Mouse (Mus musculus) lung, postnatal 0 days (tissue): ENCODE measurements at regions not wholly inside any gene's neighbourhood (a gene's known extent, or its start where the extent isn't known, plus 50 kb on each side); places are given as distances from the start of the nearest gene placed in this dataset.

Experiments
- ATAC-seq: fragments of 200-750 bp; cut with Nextera tagmentation; 2 replicates; pipeline ENCODE4 v1.8.0; 2017; ENCODE audit warnings: moderate library complexity
- DNase-seq: peaks from one replicate; pipeline ENCODE4 v3.0.0-alpha.2; 2016; ENCODE audit warnings: low spot score
- H3K27ac ChIP-seq: fragments of 300-500 bp; sonication (generic); 2 replicates; pipeline ENCODE4 v1.5.1; 2014; ENCODE audit warnings: antibody characterized with exemption, mild to moderate bottlenecking, low read length, mixed read lengths
- H3K27me3 ChIP-seq: fragments of 300-500 bp; sonication (generic); replicated peaks from 2 replicates; pipeline ENCODE4 v1.6.1; 2014; ENCODE audit warnings: low read length, mixed read lengths; ENCODE audit not compliant: insufficient read depth
- H3K36me3 ChIP-seq: fragments of 300-500 bp; sonication (generic); 2 replicates; pipeline ENCODE4 v1.6.1; 2014; ENCODE audit warnings: low read length, mixed read lengths; ENCODE audit not compliant: insufficient read depth
- H3K4me1 ChIP-seq: fragments of 300-500 bp; sonication (generic); 2 replicates; pipeline ENCODE4 v1.6.1; 2014; ENCODE audit warnings: antibody characterized with exemption, low read depth, low read length, mixed read lengths; ENCODE audit not compliant: insufficient read depth
- H3K4me2 ChIP-seq: fragments of 300-500 bp; sonication (generic); replicated peaks from 2 replicates; pipeline ENCODE4 v1.6.1; 2014; ENCODE audit warnings: low read depth, mild to moderate bottlenecking, low read length, moderate library complexity, mixed read lengths
- H3K4me3 ChIP-seq: fragments of 300-500 bp; sonication (generic); 2 replicates; pipeline ENCODE4 v1.5.1; 2014; ENCODE audit warnings: low read depth, low read length
- H3K9ac ChIP-seq: fragments of 300-500 bp; sonication (generic); replicated peaks from 2 replicates; pipeline ENCODE4 v1.6.1; 2014; ENCODE audit warnings: low read depth, mild to moderate bottlenecking
- H3K9me3 ChIP-seq: fragments of 300-500 bp; sonication (generic); 2 replicates; pipeline ENCODE4 v1.6.1; 2016; ENCODE audit warnings: low read length, mixed read lengths
- CTCF ChIP-seq: IDR thresholded peaks from 2 replicates; pipeline ENCODE4 v1.5.1; 2016; ENCODE audit warnings: antibody characterized with exemption, mild to moderate bottlenecking
- EP300 ChIP-seq: IDR thresholded peaks from 2 replicates; pipeline ENCODE4 v1.6.1; 2016; ENCODE audit warnings: antibody characterized with exemption, mild to moderate bottlenecking, control low read depth
- WGBS: fragments of 180-500 bp; shearing (Covaris S2); extraction: QIAGEN DNeasy Blood & Tissue Kit; methylation state at CpG from one replicate; pipeline ENCODE4 v1.1.7; 2014; 5-methylcytosine and 5-hydroxymethylcytosine counted together

DNA sequence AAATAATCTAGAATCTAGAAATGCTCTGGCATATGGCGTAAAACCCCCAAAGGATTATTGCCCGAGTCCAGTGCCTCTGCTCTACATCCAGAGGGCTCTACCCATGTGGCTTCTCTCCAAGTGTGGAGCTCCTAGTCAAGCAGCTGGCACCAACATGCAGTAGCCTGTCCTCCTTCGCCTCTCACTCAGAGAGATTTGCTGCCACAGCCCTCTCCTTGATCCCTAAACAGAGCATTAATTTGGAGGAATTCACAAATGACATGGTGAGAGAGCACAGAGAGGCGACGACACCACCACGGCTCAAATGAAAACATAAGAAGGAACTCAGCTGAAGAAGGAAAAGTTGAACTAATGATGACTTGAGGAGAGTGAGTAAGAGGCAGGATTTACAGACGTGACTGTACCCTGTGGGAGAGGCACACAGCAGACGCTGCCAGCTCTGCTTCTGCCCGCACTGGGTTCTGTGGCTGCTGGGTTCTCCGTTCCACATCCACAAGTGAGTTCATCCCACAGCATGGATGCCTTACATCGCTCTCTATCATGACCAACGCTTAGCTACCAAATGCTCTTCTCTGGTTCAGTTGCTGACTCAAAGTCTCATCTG lies 132.8 kb downstream of the Ibtk start:
- H3K9me3 ChIP-seq, result no peaks in the 10 kb centered on the region
- H3K27ac ChIP-seq, result no peak overlapping the region
- WGBS, result 73% methylated on average over 12 of the region's 12 CpGs
- ATAC-seq (peak; percentile 32), DNase-seq (peak; percentile 24)
- no peak overlapping the region for H3K4me3 ChIP-seq
- no peak overlapping the region for H3K9ac ChIP-seq
- no peaks in the 10 kb centered on the region for H3K27me3 ChIP-seq
- H3K4me1 ChIP-seq, result peaks cover 5% of the 10 kb centered on the region; the same call in 1 of the 2 replicates
- no peaks in the 10 kb centered on the region for H3K36me3 ChIP-seq
- TF ChIP-seq CTCF, result no peak
- no peak for TF ChIP-seq EP300
- no peak overlapping the region for H3K4me2 ChIP-seq

DNA sequence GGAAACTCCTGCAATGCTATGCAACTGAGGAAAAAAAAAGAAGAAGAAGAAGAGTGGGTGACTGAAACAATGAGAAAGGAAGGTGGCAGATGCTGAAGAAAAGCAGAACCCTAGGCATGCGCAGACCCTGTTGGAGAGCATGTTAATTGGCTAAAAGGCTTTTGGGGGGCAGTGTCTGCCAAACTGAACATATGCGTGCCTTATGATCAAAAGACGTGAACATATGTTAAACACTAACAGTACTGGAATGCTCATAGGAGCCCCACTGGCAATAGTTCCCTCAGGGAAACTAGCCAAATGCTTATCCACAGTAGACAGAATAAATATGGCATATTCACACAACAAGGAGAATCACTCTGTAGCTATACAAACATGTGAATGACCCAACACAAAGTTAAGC lies 140.0 kb downstream of the Ibtk start:
- H3K27me3 ChIP-seq, result no peaks in the 10 kb centered on the region
- no peak overlapping the region for H3K4me3 ChIP-seq
- H3K9ac ChIP-seq, result no peak overlapping the region
- no peaks in the 10 kb centered on the region for H3K4me1 ChIP-seq
- H3K36me3 ChIP-seq, result no peaks in the 10 kb centered on the region
- ATAC-seq (no peak), DNase-seq (no peak)
- no peak overlapping the region for H3K27ac ChIP-seq
- H3K9me3 ChIP-seq, result no peaks in the 10 kb centered on the region
- WGBS, result 67% methylated on average over 3 of the region's 3 CpGs
- H3K4me2 ChIP-seq, result no peak overlapping the region
- TF ChIP-seq EP300 (no peak), CTCF (no peak)

DNA sequence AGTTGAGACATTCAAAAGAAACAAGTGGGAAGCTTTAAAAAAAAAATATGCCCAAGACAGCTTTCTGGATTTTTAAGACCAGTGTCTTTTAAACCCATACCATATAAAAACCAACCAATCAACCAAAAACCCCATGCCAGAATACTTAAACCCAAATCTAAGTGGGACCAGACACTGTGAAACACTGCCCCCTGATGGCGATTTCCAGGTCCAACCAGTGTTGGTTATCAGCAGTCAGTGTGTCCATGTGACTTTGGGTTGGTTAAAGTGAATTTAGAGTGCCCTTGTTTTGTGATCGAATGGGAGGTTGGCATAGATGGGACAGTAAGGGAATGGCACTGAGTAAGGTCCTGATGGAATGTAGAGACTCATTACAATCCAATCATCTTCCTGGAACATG lies 152.2 kb downstream of the Ibtk start:
- TF ChIP-seq CTCF, result peak; percentile 56
- no peak for TF ChIP-seq EP300
- no peak overlapping the region for H3K9ac ChIP-seq
- H3K27ac ChIP-seq, result no peak overlapping the region
- no peak overlapping the region for H3K4me3 ChIP-seq
- 38% methylated on average over 2 of the region's 2 CpGs for WGBS
- H3K9me3 ChIP-seq, result no peaks in the 10 kb centered on the region
- no peaks in the 10 kb centered on the region for H3K4me1 ChIP-seq
- no peaks in the 10 kb centered on the region for H3K27me3 ChIP-seq
- DNase-seq, result no peak
- H3K4me2 ChIP-seq, result no peak overlapping the region
- ATAC-seq, result no peak
- H3K36me3 ChIP-seq, result no peaks in the 10 kb centered on the region

DNA sequence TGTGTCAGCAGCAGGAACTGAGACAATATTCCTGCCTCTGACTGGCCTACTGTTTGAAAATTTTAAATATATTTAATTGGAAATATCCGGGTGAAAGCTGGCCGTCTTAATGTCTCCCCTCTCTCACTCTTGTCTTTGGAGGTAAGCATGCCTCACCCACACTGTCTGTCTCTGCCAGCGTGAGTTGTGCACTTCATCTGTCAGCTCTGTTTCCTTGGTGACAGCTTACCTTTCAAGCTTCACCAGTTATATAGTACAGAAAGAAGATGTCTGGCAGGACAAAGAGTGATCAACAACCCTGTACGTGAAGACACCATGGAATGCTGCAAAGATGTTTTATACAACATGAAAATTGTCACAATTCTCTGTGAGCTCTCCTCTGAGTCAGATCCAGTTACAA lies 155.3 kb downstream of the Ibtk start:
- H3K4me1 ChIP-seq, result no peaks in the 10 kb centered on the region
- no peak for TF ChIP-seq EP300
- no peaks in the 10 kb centered on the region for H3K9me3 ChIP-seq
- ATAC-seq, result no peak
- H3K36me3 ChIP-seq, result no peaks in the 10 kb centered on the region
- WGBS, result 64% methylated on average over 4 of the region's 4 CpGs
- H3K4me2 ChIP-seq, result no peak overlapping the region
- DNase-seq, result no peak
- no peak overlapping the region for H3K27ac ChIP-seq
- H3K9ac ChIP-seq, result no peak overlapping the region
- H3K4me3 ChIP-seq, result no peak overlapping the region
- no peaks in the 10 kb centered on the region for H3K27me3 ChIP-seq

DNA sequence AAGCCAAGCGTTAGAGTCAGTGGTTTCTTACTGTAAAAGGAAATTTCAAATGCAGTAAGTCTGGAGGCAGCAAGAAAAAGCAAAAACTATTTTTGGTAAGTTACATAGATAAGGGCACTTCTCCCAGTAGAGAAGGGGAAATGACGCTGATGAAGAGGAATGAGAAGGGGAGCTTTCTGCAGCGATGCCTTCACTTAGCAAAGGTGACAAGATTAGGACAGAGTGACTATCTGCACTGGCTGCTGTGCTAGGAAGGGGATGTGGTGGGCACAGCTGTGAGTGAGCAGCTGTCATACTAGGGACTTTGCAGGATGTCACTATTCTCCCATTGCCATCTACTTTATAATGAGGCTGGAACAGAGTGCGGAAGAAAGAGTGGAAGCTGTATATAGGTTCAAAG lies 156.5 kb downstream of the Ibtk start:
- 63% methylated on average over 4 of the region's 4 CpGs for WGBS
- no peaks in the 10 kb centered on the region for H3K9me3 ChIP-seq
- no peak overlapping the region for H3K4me2 ChIP-seq
- H3K36me3 ChIP-seq, result no peaks in the 10 kb centered on the region
- no peak overlapping the region for H3K9ac ChIP-seq
- H3K27me3 ChIP-seq, result no peaks in the 10 kb centered on the region
- H3K27ac ChIP-seq, result no peak overlapping the region
- no peak for DNase-seq
- TF ChIP-seq EP300 (no peak), CTCF (no peak)
- H3K4me3 ChIP-seq, result no peak overlapping the region
- H3K4me1 ChIP-seq, result no peaks in the 10 kb centered on the region
- no peak for ATAC-seq

DNA sequence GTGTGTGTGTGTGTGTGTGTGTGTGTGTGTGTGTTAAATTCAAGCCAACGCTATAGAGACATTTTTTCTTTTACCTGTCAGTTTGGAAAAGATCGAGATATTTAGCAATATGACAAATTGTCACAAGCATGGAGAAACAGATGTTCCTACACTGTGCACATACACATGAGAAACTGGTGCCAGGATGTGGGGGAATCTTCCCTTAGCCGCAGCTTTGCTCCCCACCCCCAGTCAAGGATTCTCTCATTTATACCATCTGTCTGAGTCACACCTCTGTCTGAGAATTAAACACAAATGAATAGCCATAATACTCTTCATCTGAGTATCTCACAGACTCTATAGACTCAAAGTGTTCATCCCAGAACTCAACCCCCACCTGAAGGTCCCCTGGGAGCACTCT lies 159.9 kb downstream of the Ibtk start:
- H3K36me3 ChIP-seq, result no peaks in the 10 kb centered on the region
- no peak overlapping the region for H3K4me2 ChIP-seq
- DNase-seq (no peak), ATAC-seq (no peak)
- no peak for TF ChIP-seq EP300
- TF ChIP-seq CTCF, result no peak
- H3K9ac ChIP-seq, result no peak overlapping the region
- 85% methylated on average over 3 of the region's 3 CpGs for WGBS
- no peak overlapping the region for H3K27ac ChIP-seq
- no peaks in the 10 kb centered on the region for H3K27me3 ChIP-seq
- no peaks in the 10 kb centered on the region for H3K9me3 ChIP-seq
- no peak overlapping the region for H3K4me3 ChIP-seq
- H3K4me1 ChIP-seq, result no peaks in the 10 kb centered on the region

DNA sequence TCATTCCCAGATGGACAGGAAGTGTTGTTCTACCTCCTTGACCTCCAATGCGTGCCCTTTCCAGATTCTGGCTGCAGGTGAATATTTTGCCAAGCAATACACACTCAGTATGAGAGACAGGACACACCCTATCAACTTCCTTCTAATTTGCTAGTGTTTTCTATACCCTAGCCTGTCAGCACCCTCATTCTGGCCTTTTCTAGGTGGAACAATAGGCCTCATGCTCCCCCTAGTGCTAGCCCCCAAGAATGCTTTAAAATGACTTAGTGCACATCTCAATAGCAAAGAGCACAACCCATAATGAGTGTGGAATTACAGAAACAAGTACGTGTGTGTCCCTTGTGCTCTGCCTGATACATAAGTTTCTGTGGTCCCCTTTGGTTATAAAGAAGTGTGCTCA lies 161.1 kb downstream of the Ibtk start:
- Histone ChIP-seq H3K9me3 (no peaks in the 10 kb centered on the region), H3K4me3 (no peak overlapping the region), H3K4me2 (no peak overlapping the region), H3K4me1 (no peaks in the 10 kb centered on the region), H3K9ac (no peak overlapping the region), H3K27ac (no peak overlapping the region), H3K36me3 (no peaks in the 10 kb centered on the region), H3K27me3 (no peaks in the 10 kb centered on the region)
- DNase-seq (peak; percentile 39), ATAC-seq (no peak)
- 32% methylated on average over 2 of the region's 2 CpGs for WGBS
- TF ChIP-seq EP300 (no peak), CTCF (peak; percentile 75)
